Mouse (Mus musculus): Measurements from ENCODE around the gene Dapk2. TPM values are rescaled to one million over a fixed set of nuclear protein-coding genes. Genes with fewer than 3 reads are reported as not detected.

Dapk2 gene
- polyA plus RNA-seq, 1 experiment from 2014 or later, result 6.5 TPM

- Histone ChIP-seq H3K27ac (ENCODE audit: low read length) (no peak overlapping the region), H3K36me3 (ENCODE audit: control insufficient read depth, insufficient read depth) (peaks cover 22% of the 10 kb centered on the region), H3K27me3 (ENCODE audit: control insufficient read depth, insufficient read depth, low read length) (no peaks in the 10 kb centered on the region), H3K9ac (ENCODE audit: low read length) (no peak overlapping the region), H3K4me3 (ENCODE audit: low read length) (no peak overlapping the region), H3K4me2 (ENCODE audit: low read depth, low read length) (no peak overlapping the region), H3K4me1 (ENCODE audit: control insufficient read depth, insufficient read depth, low read length) (peaks cover 9% of the 10 kb centered on the region), H3K9me3 (replicated peaks; ENCODE audit: control insufficient read depth, low read length) (no peaks in the 10 kb centered on the region)
- WGBS, result 93% methylated on average over 2 of the region's 2 CpGs
- no peak for ATAC-seq (replicated peaks; ENCODE audit: extremely low read depth, insufficient read depth, low FRiP score)
Observed at GRCm38 (mm10) chr9:66131466-66131865, 26.6 kb upstream of the Dapk2 start.

GRCm38 (mm10) chr9:66135967-66136366 is 22.1 kb upstream of the Dapk2 start:
- 43% methylated on average over 4 of the region's 4 CpGs for WGBS
- Histone ChIP-seq H3K4me2 (ENCODE audit: low read depth, low read length) (no peak overlapping the region), H3K27me3 (ENCODE audit: control insufficient read depth, insufficient read depth, low read length) (no peaks in the 10 kb centered on the region), H3K4me3 (ENCODE audit: low read length) (no peak overlapping the region), H3K4me1 (ENCODE audit: control insufficient read depth, insufficient read depth, low read length) (no peaks in the 10 kb centered on the region), H3K9me3 (replicated peaks; ENCODE audit: control insufficient read depth, low read length) (no peaks in the 10 kb centered on the region), H3K27ac (ENCODE audit: low read length) (no peak overlapping the region), H3K36me3 (ENCODE audit: control insufficient read depth, insufficient read depth) (peaks cover 48% of the 10 kb centered on the region), H3K9ac (ENCODE audit: low read length) (no peak overlapping the region)
- no peak for ATAC-seq (replicated peaks; ENCODE audit: extremely low read depth, insufficient read depth, low FRiP score)

GRCm38 (mm10) chr9:66138193-66138592 is 19.8 kb upstream of the Dapk2 start:
- no peaks in the 10 kb centered on the region for H3K27me3 ChIP-seq (ENCODE audit: control insufficient read depth, insufficient read depth, low read length)
- H3K27ac ChIP-seq (ENCODE audit: low read length), result no peak overlapping the region
- no peaks in the 10 kb centered on the region for H3K4me1 ChIP-seq (ENCODE audit: control insufficient read depth, insufficient read depth, low read length)
- ATAC-seq (replicated peaks; ENCODE audit: extremely low read depth, insufficient read depth, low FRiP score), result no peak
- H3K9me3 ChIP-seq (replicated peaks; ENCODE audit: control insufficient read depth, low read length), result no peaks in the 10 kb centered on the region
- no peak overlapping the region for H3K4me2 ChIP-seq (ENCODE audit: low read depth, low read length)
- no peak overlapping the region for H3K4me3 ChIP-seq (ENCODE audit: low read length)
- 85% methylated on average over 7 of the region's 7 CpGs for WGBS
- no peak overlapping the region for H3K9ac ChIP-seq (ENCODE audit: low read length)
- H3K36me3 ChIP-seq (ENCODE audit: control insufficient read depth, insufficient read depth), result peaks cover 41% of the 10 kb centered on the region

- no peaks in the 10 kb centered on the region for H3K4me1 ChIP-seq (ENCODE audit: control insufficient read depth, insufficient read depth, low read length)
- H3K4me2 ChIP-seq (ENCODE audit: low read depth, low read length), result no peak overlapping the region
- 59% methylated on average over 1 of the region's 1 CpGs for WGBS
- no peak for ATAC-seq (replicated peaks; ENCODE audit: extremely low read depth, insufficient read depth, low FRiP score)
- H3K36me3 ChIP-seq (ENCODE audit: control insufficient read depth, insufficient read depth), result peaks cover 22% of the 10 kb centered on the region
- H3K27me3 ChIP-seq (ENCODE audit: control insufficient read depth, insufficient read depth, low read length), result no peaks in the 10 kb centered on the region
- no peak overlapping the region for H3K27ac ChIP-seq (ENCODE audit: low read length)
- no peak overlapping the region for H3K9ac ChIP-seq (ENCODE audit: low read length)
- H3K4me3 ChIP-seq (ENCODE audit: low read length), result no peak overlapping the region
- no peaks in the 10 kb centered on the region for H3K9me3 ChIP-seq (replicated peaks; ENCODE audit: control insufficient read depth, low read length)
Observed at GRCm38 (mm10) chr9:66142265-66142664, 15.8 kb upstream of the Dapk2 start.

GRCm38 (mm10) chr9:66144248-66144647 is 13.8 kb upstream of the Dapk2 start:
- WGBS, result 5% methylated on average over 6 of the region's 6 CpGs
- H3K4me2 ChIP-seq (ENCODE audit: low read depth, low read length), result no peak overlapping the region
- no peak overlapping the region for H3K9ac ChIP-seq (ENCODE audit: low read length)
- no peak overlapping the region for H3K4me3 ChIP-seq (ENCODE audit: low read length)
- H3K27ac ChIP-seq (ENCODE audit: low read length), result no peak overlapping the region
- H3K9me3 ChIP-seq (replicated peaks; ENCODE audit: control insufficient read depth, low read length), result no peaks in the 10 kb centered on the region
- peaks cover 13% of the 10 kb centered on the region for H3K36me3 ChIP-seq (ENCODE audit: control insufficient read depth, insufficient read depth)
- ATAC-seq (replicated peaks; ENCODE audit: extremely low read depth, insufficient read depth, low FRiP score), result no peak
- H3K27me3 ChIP-seq (ENCODE audit: control insufficient read depth, insufficient read depth, low read length), result no peaks in the 10 kb centered on the region
- H3K4me1 ChIP-seq (ENCODE audit: control insufficient read depth, insufficient read depth, low read length), result no peaks in the 10 kb centered on the region

- no peak overlapping the region for H3K4me3 ChIP-seq (ENCODE audit: low read length)
- H3K4me1 ChIP-seq (ENCODE audit: control insufficient read depth, insufficient read depth, low read length), result no peaks in the 10 kb centered on the region
- H3K9me3 ChIP-seq (replicated peaks; ENCODE audit: control insufficient read depth, low read length), result no peaks in the 10 kb centered on the region
- H3K27ac ChIP-seq (ENCODE audit: low read length), result no peak overlapping the region
- H3K4me2 ChIP-seq (ENCODE audit: low read depth, low read length), result no peak overlapping the region
- H3K9ac ChIP-seq (ENCODE audit: low read length), result no peak overlapping the region
- no peaks in the 10 kb centered on the region for H3K27me3 ChIP-seq (ENCODE audit: control insufficient read depth, insufficient read depth, low read length)
- no peaks in the 10 kb centered on the region for H3K36me3 ChIP-seq (ENCODE audit: control insufficient read depth, insufficient read depth)
- no peak for ATAC-seq (replicated peaks; ENCODE audit: extremely low read depth, insufficient read depth, low FRiP score)
Observed at GRCm38 (mm10) chr9:66146141-66146540, 11.9 kb upstream of the Dapk2 start.

GRCm38 (mm10) chr9:66152011-66152410 is 6.0 kb upstream of the Dapk2 start:
- Histone ChIP-seq H3K4me2 (ENCODE audit: low read depth, low read length) (no peak overlapping the region), H3K4me3 (ENCODE audit: low read length) (no peak overlapping the region), H3K27me3 (ENCODE audit: control insufficient read depth, insufficient read depth, low read length) (no peaks in the 10 kb centered on the region), H3K4me1 (ENCODE audit: control insufficient read depth, insufficient read depth, low read length) (no peaks in the 10 kb centered on the region), H3K36me3 (ENCODE audit: control insufficient read depth, insufficient read depth) (no peaks in the 10 kb centered on the region), H3K27ac (ENCODE audit: low read length) (no peak overlapping the region), H3K9ac (ENCODE audit: low read length) (no peak overlapping the region), H3K9me3 (replicated peaks; ENCODE audit: control insufficient read depth, low read length) (no peaks in the 10 kb centered on the region)
- no peak for ATAC-seq (replicated peaks; ENCODE audit: extremely low read depth, insufficient read depth, low FRiP score)
- 54% methylated on average over 9 of the region's 9 CpGs for WGBS

GRCm38 (mm10) chr9:66153594-66153993 is 4.4 kb upstream of the Dapk2 start:
- peaks cover 8% of the 10 kb centered on the region; the same call in 1 of the 2 replicates for H3K27me3 ChIP-seq (ENCODE audit: control insufficient read depth, insufficient read depth, low read length)
- H3K9ac ChIP-seq (ENCODE audit: low read length), result no peak overlapping the region
- H3K4me3 ChIP-seq (ENCODE audit: low read length), result no peak overlapping the region
- H3K9me3 ChIP-seq (replicated peaks; ENCODE audit: control insufficient read depth, low read length), result no peaks in the 10 kb centered on the region
- ATAC-seq (replicated peaks; ENCODE audit: extremely low read depth, insufficient read depth, low FRiP score), result no peak
- H3K36me3 ChIP-seq (ENCODE audit: control insufficient read depth, insufficient read depth), result no peaks in the 10 kb centered on the region
- peaks cover 4% of the 10 kb centered on the region; the same call in 1 of the 2 replicates for H3K4me1 ChIP-seq (ENCODE audit: control insufficient read depth, insufficient read depth, low read length)
- WGBS, result 87% methylated on average over 6 of the region's 6 CpGs
- H3K27ac ChIP-seq (ENCODE audit: low read length), result no peak overlapping the region
- H3K4me2 ChIP-seq (ENCODE audit: low read depth, low read length), result no peak overlapping the region

- Histone ChIP-seq H3K9me3 (replicated peaks; ENCODE audit: control insufficient read depth, low read length) (no peaks in the 10 kb centered on the region), H3K4me1 (ENCODE audit: control insufficient read depth, insufficient read depth, low read length) (peaks cover 4% of the 10 kb centered on the region; the same call in 1 of the 2 replicates), H3K27ac (ENCODE audit: low read length) (no peak overlapping the region), H3K27me3 (ENCODE audit: control insufficient read depth, insufficient read depth, low read length) (peaks cover 12% of the 10 kb centered on the region; the same call in 1 of the 2 replicates), H3K4me2 (ENCODE audit: low read depth, low read length) (no peak overlapping the region), H3K9ac (ENCODE audit: low read length) (no peak overlapping the region), H3K36me3 (ENCODE audit: control insufficient read depth, insufficient read depth) (no peaks in the 10 kb centered on the region), H3K4me3 (ENCODE audit: low read length) (no peak overlapping the region)
- no peak for ATAC-seq (replicated peaks; ENCODE audit: extremely low read depth, insufficient read depth, low FRiP score)
- WGBS, result 91% methylated on average over 9 of the region's 9 CpGs
Observed at GRCm38 (mm10) chr9:66154013-66154412, 4.0 kb upstream of the Dapk2 start.
